Mouse (Mus musculus) midbrain, embryonic 15.5 days (tissue): ENCODE data around the gene Glg1. TPM values are rescaled to one million over a fixed set of nuclear protein-coding genes. Genes with fewer than 3 reads are reported as not detected.
"Not testable (repeated sequence)": the region's sequence is repeated elsewhere in the genome, so short reads cannot be mapped to it uniquely, and the experiment has no call there.

Experiments used
- ATAC-seq: fragments of 200-750 bp; cut with Nextera tagmentation; replicated peaks from 2 replicates; pipeline ENCODE4 v1.8.0; 2017; ENCODE audit warnings: moderate TSS enrichment
- H3K27ac ChIP-seq: fragments of 300-500 bp; sonication (generic); 2 replicates; pipeline ENCODE4 v1.5.1; 2015; ENCODE audit warnings: mild to moderate bottlenecking, inconsistent platforms
- H3K27me3 ChIP-seq: fragments of 300-500 bp; sonication (generic); replicated peaks from 2 replicates; pipeline ENCODE4 v1.6.1; 2015; ENCODE audit warnings: inconsistent platforms
- H3K36me3 ChIP-seq: fragments of 300-500 bp; sonication (generic); replicated peaks from 2 replicates; pipeline ENCODE4 v1.6.1; 2015; ENCODE audit warnings: inconsistent platforms
- H3K4me1 ChIP-seq: fragments of 300-500 bp; sonication (generic); 2 replicates; pipeline ENCODE4 v1.6.1; 2015; ENCODE audit warnings: inconsistent platforms
- H3K4me2 ChIP-seq: fragments of 300-500 bp; sonication (generic); 2 replicates; pipeline ENCODE4 v1.6.1; 2015; ENCODE audit warnings: inconsistent platforms, mild to moderate bottlenecking, moderate library complexity
- H3K4me3 ChIP-seq: fragments of 300-500 bp; sonication (generic); 2 replicates; pipeline ENCODE4 v1.5.1; 2015; ENCODE audit warnings: mild to moderate bottlenecking, inconsistent platforms
- H3K9ac ChIP-seq: fragments of 300-500 bp; sonication (generic); 2 replicates; pipeline ENCODE4 v1.6.1; 2015; ENCODE audit warnings: mild to moderate bottlenecking, inconsistent platforms
- H3K9me3 ChIP-seq: fragments of 300-500 bp; sonication (generic); 2 replicates; pipeline ENCODE4 v1.6.1; 2016; ENCODE audit warnings: inconsistent platforms
- WGBS: fragments of 180-500 bp; shearing (Covaris S2); methylation state at CpG from one replicate; pipeline ENCODE4 v1.1.7; 2015; ENCODE audit warnings: mixed read lengths; 5-methylcytosine and 5-hydroxymethylcytosine counted together
- polyA plus RNA-seq: library from polyadenylated mRNA; unstranded; fragments of >200 nt; fragmentation: Nextera tagmentation; extraction: Ambion mirVana; gene quantifications from 2 replicates; pipeline ENCODE4 v1.2.1, GENCODE M21; 2015

Glg1 gene
- polyA plus RNA-seq, 1 experiment from 2014 or later: 65.6 TPM

DNA sequence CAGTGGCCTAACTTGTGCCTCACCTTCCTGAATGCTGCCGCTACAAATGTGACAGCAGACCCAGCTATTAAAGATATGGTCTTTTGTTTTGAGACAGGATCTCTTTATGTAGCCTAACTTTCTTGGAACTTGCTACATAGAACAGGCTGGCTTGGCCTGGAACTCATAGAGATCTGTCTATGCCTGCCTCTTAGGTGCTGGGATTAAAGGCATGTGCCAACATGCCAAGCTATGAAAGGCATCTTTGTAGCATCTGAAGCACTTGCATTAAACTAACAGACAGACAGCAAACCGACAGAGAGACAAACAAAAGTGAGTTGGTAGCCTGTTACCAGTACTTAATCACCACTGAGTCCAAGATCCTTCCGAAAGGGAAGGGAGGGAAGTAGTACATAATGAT is 23.1 kb upstream of the Glg1 start:
- no peak overlapping the region for H3K4me2 ChIP-seq
- no peaks in the 10 kb centered on the region for H3K27me3 ChIP-seq
- WGBS: 93% methylated on average over 3 of the region's 3 CpGs
- H3K4me1 ChIP-seq: no peaks in the 10 kb centered on the region
- ATAC-seq: no peak
- H3K36me3 ChIP-seq: peaks cover 39% of the 10 kb centered on the region; the same call in 1 of the 2 replicates
- no peak overlapping the region for H3K9ac ChIP-seq
- H3K27ac ChIP-seq: no peak overlapping the region
- H3K4me3 ChIP-seq: no peak overlapping the region
- H3K9me3 ChIP-seq: no peaks in the 10 kb centered on the region

GRCm38 (mm10) chr8:111268277-111268676 is 9.3 kb upstream of the Glg1 start:
- no peaks in the 10 kb centered on the region for H3K27me3 ChIP-seq
- WGBS: 71% methylated on average over 2 of the region's 2 CpGs
- H3K9ac ChIP-seq: no peak overlapping the region
- no peaks in the 10 kb centered on the region for H3K9me3 ChIP-seq
- H3K4me3 ChIP-seq: no peak overlapping the region
- H3K27ac ChIP-seq: no peak overlapping the region
- peaks cover 6% of the 10 kb centered on the region; the same call in 1 of the 2 replicates for H3K36me3 ChIP-seq
- ATAC-seq: no peak
- no peaks in the 10 kb centered on the region for H3K4me1 ChIP-seq
- no peak overlapping the region for H3K4me2 ChIP-seq

- not testable (repeated sequence) for H3K4me2 ChIP-seq, H3K9me3 ChIP-seq, H3K36me3 ChIP-seq, H3K9ac ChIP-seq, ATAC-seq, H3K4me1 ChIP-seq, H3K27me3 ChIP-seq, H3K4me3 ChIP-seq, H3K27ac ChIP-seq
- WGBS: 70% methylated on average over 7 of the region's 7 CpGs
Observed at GRCm38 (mm10) chr8:111266161-111266560, 7.1 kb upstream of the Glg1 start.

GRCm38 (mm10) chr8:111264693-111265220 is 5.7 kb upstream of the Glg1 start:
- H3K27ac ChIP-seq: no peak overlapping the region
- H3K4me1 ChIP-seq: 0 out of 2 replicates have a peak, but pooled peaks cover 2% of the 10 kb centered on the region
- no peak for ATAC-seq
- H3K4me3 ChIP-seq: no peak overlapping the region
- no peak overlapping the region for H3K9ac ChIP-seq
- H3K4me2 ChIP-seq: no peak overlapping the region
- WGBS: 75% methylated on average over 2 of the region's 2 CpGs
- H3K27me3 ChIP-seq: no peaks in the 10 kb centered on the region
- H3K9me3 ChIP-seq: no peaks in the 10 kb centered on the region
- H3K36me3 ChIP-seq: no peaks in the 10 kb centered on the region

GRCm38 (mm10) chr8:111261981-111262381 is 3.0 kb upstream of the Glg1 start:
- Histone ChIP-seq H3K27ac (no peak overlapping the region), H3K4me3 (no peak overlapping the region)
- no peak for ATAC-seq

GRCm38 (mm10) chr8:111260251-111260650 is 1.2 kb upstream of the Glg1 start:
- no peaks in the 10 kb centered on the region for H3K36me3 ChIP-seq
- H3K27ac ChIP-seq: no peak overlapping the region
- no peaks in the 10 kb centered on the region for H3K9me3 ChIP-seq
- no peaks in the 10 kb centered on the region for H3K27me3 ChIP-seq
- H3K4me3 ChIP-seq: no peak overlapping the region
- no peak for ATAC-seq
- 98% methylated on average over 5 of the region's 5 CpGs for WGBS
- no peak overlapping the region for H3K9ac ChIP-seq
- H3K4me1 ChIP-seq: peaks cover 20% of the 10 kb centered on the region
- no peak overlapping the region for H3K4me2 ChIP-seq

More at GRCm38 (mm10) chr8:111261981-111262381, 3.0 kb upstream of the Glg1 start:
- no peaks in the 10 kb centered on the region for H3K9me3 ChIP-seq
- peaks cover 15% of the 10 kb centered on the region for H3K4me1 ChIP-seq
- H3K4me2 ChIP-seq: no peak overlapping the region
- no peaks in the 10 kb centered on the region for H3K27me3 ChIP-seq
- H3K9ac ChIP-seq: no peak overlapping the region
- H3K36me3 ChIP-seq: no peaks in the 10 kb centered on the region
- WGBS: 84% methylated on average over 4 of the region's 4 CpGs

DNA sequence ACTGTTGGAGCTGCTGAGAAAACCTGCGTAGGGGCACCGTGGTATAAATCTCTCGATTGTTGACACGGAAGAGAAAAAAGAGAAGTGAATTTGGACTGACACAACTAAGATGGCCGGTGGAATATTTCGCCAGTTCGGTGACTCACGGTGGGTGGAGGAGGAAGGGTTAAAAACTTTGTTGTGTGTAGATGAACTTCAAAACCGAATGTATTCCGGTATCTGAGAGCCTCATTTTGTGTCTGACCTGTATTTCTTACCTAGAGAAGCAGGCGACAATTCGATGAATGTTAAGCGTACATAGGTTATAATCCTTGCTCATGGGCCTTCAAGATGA is 359 bp upstream of the Glg1 start:
- peak; percentile 34; the same call in 1 of the 2 replicates for ATAC-seq
- peak overlapping the region; percentile 61 for H3K4me2 ChIP-seq
- 12% methylated on average over 13 of the region's 13 CpGs for WGBS
- H3K27ac ChIP-seq: peak overlapping the region; percentile 98
- no peaks in the 10 kb centered on the region for H3K9me3 ChIP-seq
- H3K4me3 ChIP-seq: peak overlapping the region; percentile 70
- peaks cover 20% of the 10 kb centered on the region for H3K4me1 ChIP-seq
- H3K27me3 ChIP-seq: no peaks in the 10 kb centered on the region
- peak overlapping the region; percentile 83 for H3K9ac ChIP-seq
- H3K36me3 ChIP-seq: no peaks in the 10 kb centered on the region

GRCm38 (mm10) chr8:111258010-111258630 is 896 bp downstream of the Glg1 start:
- ATAC-seq: peak; percentile 70
- peak overlapping the region; percentile 83 for H3K9ac ChIP-seq
- under 1% methylated on average over 25 of the region's 26 CpGs for WGBS
- H3K36me3 ChIP-seq: no peaks in the 10 kb centered on the region
- H3K27ac ChIP-seq: peak overlapping the region; percentile 98
- no peaks in the 10 kb centered on the region for H3K27me3 ChIP-seq
- no peaks in the 10 kb centered on the region for H3K9me3 ChIP-seq
- H3K4me2 ChIP-seq: peak overlapping the region; percentile 61
- peak overlapping the region; percentile 70 for H3K4me3 ChIP-seq
- peaks cover 20% of the 10 kb centered on the region for H3K4me1 ChIP-seq

GRCm38 (mm10) chr8:111252487-111253112 is 6.4 kb downstream of the Glg1 start:
- Histone ChIP-seq H3K4me2 (no peak overlapping the region), H3K9me3 (no peaks in the 10 kb centered on the region), H3K36me3 (no peaks in the 10 kb centered on the region), H3K9ac (no peak overlapping the region), H3K4me3 (no peak overlapping the region), H3K27ac (no peak overlapping the region), H3K27me3 (no peaks in the 10 kb centered on the region), H3K4me1 (peaks cover 17% of the 10 kb centered on the region)
- WGBS: 92% methylated on average over 4 of the region's 4 CpGs
- no peak for ATAC-seq

- H3K9me3 ChIP-seq: no peaks in the 10 kb centered on the region
- H3K9ac ChIP-seq: no peak overlapping the region
- no peaks in the 10 kb centered on the region for H3K27me3 ChIP-seq
- H3K4me2 ChIP-seq: no peak overlapping the region
- H3K4me3 ChIP-seq: no peak overlapping the region
- H3K4me1 ChIP-seq: peaks cover 5% of the 10 kb centered on the region; the same call in 1 of the 2 replicates
- H3K27ac ChIP-seq: no peak overlapping the region
- ATAC-seq: no peak
- H3K36me3 ChIP-seq: no peaks in the 10 kb centered on the region
- WGBS: 81% methylated on average over 2 of the region's 2 CpGs
Observed at GRCm38 (mm10) chr8:111250111-111250510, 8.9 kb downstream of the Glg1 start.

GRCm38 (mm10) chr8:111248136-111248535 is 10.9 kb downstream of the Glg1 start:
- Histone ChIP-seq H3K27me3 (no peaks in the 10 kb centered on the region), H3K27ac (no peak overlapping the region), H3K36me3 (no peaks in the 10 kb centered on the region), H3K4me2 (no peak overlapping the region), H3K4me1 (peaks cover 5% of the 10 kb centered on the region; the same call in 1 of the 2 replicates), H3K9me3 (no peaks in the 10 kb centered on the region), H3K4me3 (no peak overlapping the region), H3K9ac (no peak overlapping the region)
- no peak for ATAC-seq

- 100% methylated on average over 1 of the region's 1 CpGs for WGBS
- H3K27me3 ChIP-seq, H3K4me2 ChIP-seq, H3K4me3 ChIP-seq, ATAC-seq, H3K9me3 ChIP-seq, H3K36me3 ChIP-seq, H3K9ac ChIP-seq, H3K27ac ChIP-seq, H3K4me1 ChIP-seq: not testable (repeated sequence)
Observed at GRCm38 (mm10) chr8:111246864-111247263, 12.2 kb downstream of the Glg1 start.
